Mouse (Mus musculus): ENCODE measurements around the gene Tspan6.

The Tspan6 gene

GRCm38 (mm10) chrX:133898014-133898542, at the start of gene Tspan6:
TSS of gene Tspan6 (minus strand) at chrX:133898429.
- DNase-seq (ENCODE audit: low read depth), result peak; percentile 57

GRCm38 (mm10) chrX:133947427-133947826, 49.2 kb upstream of the Tspan6 start:
- DNase-seq (ENCODE audit: low read depth), result peak; percentile 18

GRCm38 (mm10) chrX:133939561-133939960, 41.3 kb upstream of the Tspan6 start:
- DNase-seq (ENCODE audit: low read depth), result no peak

- no peak for DNase-seq (ENCODE audit: low read depth)
Observed at GRCm38 (mm10) chrX:133936605-133937225, 38.5 kb upstream of the Tspan6 start.

- no peak for DNase-seq (ENCODE audit: low read depth)
Observed at GRCm38 (mm10) chrX:133931302-133932013, 33.2 kb upstream of the Tspan6 start.

GRCm38 (mm10) chrX:133926760-133927159, 28.5 kb upstream of the Tspan6 start:
- no peak for DNase-seq (ENCODE audit: low read depth)

- no peak for DNase-seq (ENCODE audit: low read depth)
Observed at GRCm38 (mm10) chrX:133921187-133921586, 23.0 kb upstream of the Tspan6 start.

- DNase-seq (ENCODE audit: low read depth), result peak; percentile 35
Observed at GRCm38 (mm10) chrX:133914219-133914618, 16.0 kb upstream of the Tspan6 start.

- no peak for DNase-seq (ENCODE audit: low read depth)
Observed at GRCm38 (mm10) chrX:133913006-133913405, 14.8 kb upstream of the Tspan6 start.

GRCm38 (mm10) chrX:133911397-133912103, 13.3 kb upstream of the Tspan6 start:
- peak; percentile 60 for DNase-seq (ENCODE audit: low read depth)

GRCm38 (mm10) chrX:133908261-133908660, 10.0 kb upstream of the Tspan6 start, which contains the start of gene Srpx2:
TSS of gene Srpx2 (plus strand) at chrX:133908426.
- DNase-seq (ENCODE audit: low read depth), result no peak

GRCm38 (mm10) chrX:133888111-133888510, 10.1 kb downstream of the Tspan6 start:
- DNase-seq (ENCODE audit: low read depth), result no peak

GRCm38 (mm10) chrX:133887308-133887707, 10.9 kb downstream of the Tspan6 start:
- no peak for DNase-seq (ENCODE audit: low read depth)

- DNase-seq (ENCODE audit: low read depth), result no peak
Observed at GRCm38 (mm10) chrX:133869743-133870142, 28.5 kb downstream of the Tspan6 start.

GRCm38 (mm10) chrX:133853637-133854036, 44.6 kb downstream of the Tspan6 start:
- no peak for DNase-seq (ENCODE audit: low read depth)

GRCm38 (mm10) chrX:133850680-133851079, 47.5 kb downstream of the Tspan6 start, which contains the start of gene Tnmd:
TSS of gene Tnmd (plus strand) at chrX:133850980.
- no peak for DNase-seq (ENCODE audit: low read depth)
